Mouse (Mus musculus): ENCODE data around the gene Slc24a2.

DNA sequence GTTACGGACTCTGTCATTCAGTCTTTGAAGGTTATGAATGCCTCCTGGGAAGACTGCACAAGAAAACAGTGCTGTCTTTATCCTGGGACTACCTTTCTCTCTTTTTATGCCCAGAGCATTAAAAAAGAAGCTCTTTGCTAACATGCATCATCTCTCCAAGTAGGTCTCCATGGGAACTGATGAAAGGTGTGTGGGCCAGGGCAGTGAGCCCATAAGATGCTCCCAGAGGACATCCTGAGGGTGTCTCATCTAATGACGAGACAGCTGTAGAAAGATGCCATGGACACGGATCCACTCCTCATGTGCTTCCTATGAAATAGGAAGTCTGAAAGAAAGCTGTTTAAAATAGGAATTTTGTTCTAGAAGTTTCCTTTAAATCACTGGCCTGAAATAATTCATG, 212.8 kb downstream of the Slc24a2 start:
- no peak for TF ChIP-seq POLR2A (IDR thresholded peaks at IDR 0.05; ENCODE audit: borderline replicate concordance, extremely low read depth, insufficient read depth, insufficient read length, poor library complexity, severe bottlenecking)
- no peak for TF ChIP-seq CTCF (IDR thresholded peaks at IDR 0.05; ENCODE audit: borderline replicate concordance, extremely low read depth, insufficient read depth, insufficient read length)

Data from brain, embryonic 14.5 days (tissue).